13 mouse cellular contexts compared by ENCODE assay signal in genomic region chr3:8006708-8007395, GRCm38 (mm10).
A peak's percentile ranks its signal among the peaks of the same experiment; 100 is the strongest.
DNase-seq lines count a peak whose midpoint lies in the region; ATAC-seq and TF ChIP-seq lines count a peak whose summit lies in the region.
"Had no signal": no experiment of that assay in that cellular context is flagged by ENCODE, and none has a peak within 500 bp of the region (broad histone marks: within the 10 kb centered on the region; RNA-seq: fewer than 3 reads in every experiment).

No protein-coding gene starts in this region.

- peak; percentile 97 for DNase-seq in R1 (ENCODE audit: low read depth, low spot score)
- peak; percentile 48 for DNase-seq in embryonic facial prominence, embryonic 14.5 days (ENCODE audit: low spot score)
- DNase-seq in cerebellum, adult 2 months = no peak
- no peak for DNase-seq in testis, postnatal 14 days (ENCODE audit: low spot score)
- DNase-seq in gastrocnemius, postnatal 36 days = no peak
- DNase-seq: cerebellum, adult 11-12 months; liver, postnatal 0 days had no signal

- H3ac ChIP-seq in myocyte (ENCODE audit: control insufficient read depth, insufficient read length) = no peak overlapping the region

- intact Hi-C loops in gastrocnemius, postnatal 36 days (cut with DNase I) = no loop called here

- no peak overlapping the region for H3K27ac ChIP-seq in embryonic facial prominence, embryonic 14.5 days (replicated peaks; ENCODE audit: low read depth, low read length)
- H3K27ac ChIP-seq in kidney, embryonic 15.5 days = peak overlapping the region; percentile 54; the same call in 1 of the 2 replicates
- no peak overlapping the region for H3K27ac ChIP-seq in cerebellum, adult 2 months (ENCODE audit: insufficient read depth, low read length)
- H3K27ac ChIP-seq: embryonic facial prominence, embryonic 15.5 days; heart, embryonic 10.5 days; neural tube, embryonic 15.5 days had no signal

- H3K9ac ChIP-seq in embryonic facial prominence, embryonic 14.5 days (ENCODE audit: low read depth, low read length) = no peak overlapping the region
- H3K9ac ChIP-seq in kidney, embryonic 15.5 days = no peak overlapping the region
- H3K9ac ChIP-seq: embryonic facial prominence, embryonic 15.5 days; liver, postnatal 0 days; neural tube, embryonic 15.5 days had no signal

- no peaks in the 10 kb centered on the region for H3K4me1 ChIP-seq in embryonic facial prominence, embryonic 14.5 days (ENCODE audit: control insufficient read depth, insufficient read depth, low read length)
- H3K4me1 ChIP-seq in kidney, embryonic 15.5 days = no peaks in the 10 kb centered on the region
- H3K4me1 ChIP-seq in cerebellum, adult 2 months (ENCODE audit: control insufficient read depth, insufficient read depth, low read length) = no peaks in the 10 kb centered on the region
- H3K4me1 ChIP-seq: embryonic facial prominence, embryonic 15.5 days; heart, embryonic 10.5 days; neural tube, embryonic 15.5 days had no signal

- H3K79me2 ChIP-seq in myocyte (ENCODE audit: control insufficient read depth, insufficient read depth) = no peaks in the 10 kb centered on the region

- no peaks in the 10 kb centered on the region for H3K9me3 ChIP-seq in embryonic facial prominence, embryonic 14.5 days (ENCODE audit: control insufficient read depth, low read length)
- H3K9me3 ChIP-seq in kidney, embryonic 15.5 days (replicated peaks) = no peaks in the 10 kb centered on the region
- H3K9me3 ChIP-seq: embryonic facial prominence, embryonic 15.5 days; heart, embryonic 10.5 days; neural tube, embryonic 15.5 days had no signal

- TF ChIP-seq CTCF in cerebellum, adult 2 months (IDR thresholded peaks at IDR 0.05; ENCODE audit: borderline replicate concordance, insufficient read depth, low read depth, low read length) = no peak

- peak overlapping the region; percentile 20 for H3K4me2 ChIP-seq in embryonic facial prominence, embryonic 14.5 days (ENCODE audit: low read depth, low read length)
- H3K4me2 ChIP-seq in kidney, embryonic 15.5 days = no peak overlapping the region; the same call in 1 of the 2 replicates
- H3K4me2 ChIP-seq in myocyte (ENCODE audit: low read depth) = peak overlapping the region; percentile 2
- H3K4me2 ChIP-seq: embryonic facial prominence, embryonic 15.5 days; neural tube, embryonic 15.5 days had no signal

- WGBS in embryonic facial prominence, embryonic 14.5 days = 53% methylated on average over 10 of the region's 10 CpGs
- 60% methylated on average over 10 of the region's 10 CpGs for WGBS in kidney, embryonic 15.5 days
- WGBS in cerebellum, adult 2 months = 44% methylated on average over 10 of the region's 10 CpGs

- H3K4me3 ChIP-seq in embryonic facial prominence, embryonic 14.5 days (ENCODE audit: low read depth, low read length) = no peak overlapping the region
- H3K4me3 ChIP-seq in kidney, embryonic 15.5 days (replicated peaks) = no peak overlapping the region
- no peak overlapping the region for H3K4me3 ChIP-seq in myocyte
- H3K4me3 ChIP-seq in cerebellum, adult 2 months (replicated peaks; ENCODE audit: insufficient read depth, low read depth, low read length) = no peak overlapping the region
- H3K4me3 ChIP-seq: embryonic facial prominence, embryonic 15.5 days; heart, embryonic 10.5 days; neural tube, embryonic 15.5 days had no signal

- TF ChIP-seq POLR2A in myocyte (IDR thresholded peaks at IDR 0.05; ENCODE audit: insufficient read length, low read depth) = no peak
- no peak for TF ChIP-seq POLR2A in cerebellum, adult 2 months (IDR thresholded peaks at IDR 0.05; ENCODE audit: borderline replicate concordance, insufficient read depth, low read length)

- H3K36me3 ChIP-seq in embryonic facial prominence, embryonic 14.5 days (ENCODE audit: control insufficient read depth, insufficient read depth, low read length) = no peaks in the 10 kb centered on the region
- H3K36me3 ChIP-seq in kidney, embryonic 15.5 days = no peaks in the 10 kb centered on the region
- H3K36me3 ChIP-seq in myocyte (ENCODE audit: control insufficient read depth, insufficient read depth) = no peaks in the 10 kb centered on the region
- H3K36me3 ChIP-seq: embryonic facial prominence, embryonic 15.5 days; heart, embryonic 10.5 days; neural tube, embryonic 15.5 days had no signal

- peak; percentile 80 for ATAC-seq in embryonic facial prominence, embryonic 14.5 days (ENCODE audit: low read depth)
- peak; percentile 92 for ATAC-seq in kidney, embryonic 15.5 days (replicated peaks; ENCODE audit: low FRiP score)
- ATAC-seq: forebrain, embryonic 16.5 days; liver, postnatal 0 days had no signal

- no peaks in the 10 kb centered on the region for H3K27me3 ChIP-seq in embryonic facial prominence, embryonic 14.5 days (replicated peaks; ENCODE audit: control insufficient read depth, insufficient read depth, low read length)
- no peaks in the 10 kb centered on the region for H3K27me3 ChIP-seq in kidney, embryonic 15.5 days
- no peaks in the 10 kb centered on the region for H3K27me3 ChIP-seq in myocyte (ENCODE audit: control insufficient read depth, insufficient read depth, insufficient read length)
- no peaks in the 10 kb centered on the region for H3K27me3 ChIP-seq in cerebellum, adult 2 months (ENCODE audit: control insufficient read depth, insufficient read depth, low read length)
- H3K27me3 ChIP-seq: embryonic facial prominence, embryonic 15.5 days; neural tube, embryonic 15.5 days had no signal

TF ChIP-seq in myocyte, 11 proteins besides CTCF, POLR2A, EP300 and RAD21:
- TF ChIP-seq REST (IDR thresholded peaks at IDR 0.05; ENCODE audit: insufficient read depth, insufficient read length) (no peak), TCF12 (IDR thresholded peaks at IDR 0.05; ENCODE audit: insufficient read depth, poor library complexity, severe bottlenecking) (no peak), USF1 (IDR thresholded peaks at IDR 0.05; ENCODE audit: low read depth) (no peak), CEBPB (IDR thresholded peaks at IDR 0.05; ENCODE audit: insufficient read depth, poor library complexity, severe bottlenecking) (no peak), MAX (IDR thresholded peaks at IDR 0.05; ENCODE audit: low read depth) (no peak), MYOG (IDR thresholded peaks at IDR 0.05; ENCODE audit: control insufficient read depth in 1 of 3, insufficient read depth in 1 of 3, insufficient read length in 2 of 3, low read depth in 2 of 3) (no peak), E2F4 (IDR thresholded peaks at IDR 0.05; ENCODE audit: insufficient read depth) (no peak), POLR2AphosphoS2 (IDR thresholded peaks at IDR 0.05; ENCODE audit: insufficient read length, low read depth) (no peak), TCF3 (IDR thresholded peaks at IDR 0.05; ENCODE audit: insufficient read length, low read depth) (no peak), MYOD1 (IDR thresholded peaks at IDR 0.05; ENCODE audit: control insufficient read depth in 1 of 3, insufficient read length in 2 of 3, low read depth in 2 of 3) (no peak), SRF (IDR thresholded peaks at IDR 0.05; ENCODE audit: control insufficient read depth, insufficient read length, low read depth) (no peak)
TF ChIP-seq in myocyte: peak in this region for 0.

Comparison
In these comparisons a context has a peak if more than half of its experiments do, and no peak if none do; other contexts are left out.
1. DNase-seq: peak in R1 (single experiment) and embryonic facial prominence, embryonic 14.5 days (single experiment); none in cerebellum, adult 2 months (0 of 2), testis, postnatal 14 days (single experiment) and gastrocnemius, postnatal 36 days (0 of 2).